Mouse (Mus musculus) kidney, adult 18-20 months (tissue): Measurements from ENCODE around the gene Grin2a.

ENCODE experiments used
- DNase-seq: peaks from one replicate; pipeline ENCODE4 v3.0.0; 2021

Grin2a gene

DNA sequence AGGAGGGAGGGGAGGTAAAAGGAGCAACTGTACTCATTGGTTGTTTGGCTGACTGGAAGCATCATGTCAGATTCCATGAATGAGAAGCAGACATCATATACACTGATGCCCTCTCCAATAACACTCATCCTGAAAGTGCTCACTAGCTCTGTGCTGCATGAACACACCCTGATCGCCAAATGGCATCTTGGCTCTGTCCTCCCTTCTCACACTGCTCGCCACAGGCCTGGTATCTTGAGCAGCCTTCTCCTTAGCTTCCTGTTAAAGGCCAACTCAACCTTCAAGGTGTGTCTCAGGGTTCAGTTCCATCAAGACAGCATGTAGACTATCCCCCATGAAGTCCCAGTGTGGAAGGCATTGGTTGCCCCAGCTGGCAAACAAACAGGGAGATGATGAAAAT lies 137.6 kb downstream of the Grin2a start:
- no peak for DNase-seq

DNA sequence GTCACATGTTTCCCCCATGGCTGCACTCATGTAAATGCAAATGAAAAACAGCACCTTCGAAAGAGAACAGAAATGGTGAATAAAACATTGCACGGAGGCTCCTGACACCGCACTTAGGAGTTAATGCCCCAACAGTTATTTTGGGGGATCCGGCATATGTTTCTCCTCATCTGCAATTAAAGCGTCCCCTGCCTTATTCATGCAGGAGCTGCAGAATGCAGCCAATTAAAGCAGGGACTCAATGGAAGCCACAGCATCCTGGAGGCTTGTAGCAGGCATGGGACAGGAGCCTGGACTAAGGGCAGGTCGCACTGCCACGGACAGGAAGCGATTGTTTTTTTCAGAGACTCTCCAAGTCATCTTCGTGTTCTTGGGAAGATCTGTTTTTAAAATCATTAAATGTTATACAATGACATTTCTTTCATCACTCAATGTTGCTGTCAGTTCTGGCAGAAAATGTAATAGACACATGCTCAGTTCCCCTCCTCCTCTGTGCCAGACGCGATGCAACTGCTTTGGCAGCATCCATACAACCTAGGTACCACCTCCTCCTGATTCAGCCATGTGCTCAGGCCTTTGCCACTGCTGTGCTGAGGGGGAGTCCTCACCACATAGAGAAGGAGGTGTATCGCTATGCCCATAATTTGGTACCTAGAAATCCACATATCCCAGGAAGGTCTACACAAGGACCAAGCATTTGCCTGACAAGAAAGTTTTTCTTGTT lies 143.9 kb downstream of the Grin2a start:
- no peak for DNase-seq

DNA sequence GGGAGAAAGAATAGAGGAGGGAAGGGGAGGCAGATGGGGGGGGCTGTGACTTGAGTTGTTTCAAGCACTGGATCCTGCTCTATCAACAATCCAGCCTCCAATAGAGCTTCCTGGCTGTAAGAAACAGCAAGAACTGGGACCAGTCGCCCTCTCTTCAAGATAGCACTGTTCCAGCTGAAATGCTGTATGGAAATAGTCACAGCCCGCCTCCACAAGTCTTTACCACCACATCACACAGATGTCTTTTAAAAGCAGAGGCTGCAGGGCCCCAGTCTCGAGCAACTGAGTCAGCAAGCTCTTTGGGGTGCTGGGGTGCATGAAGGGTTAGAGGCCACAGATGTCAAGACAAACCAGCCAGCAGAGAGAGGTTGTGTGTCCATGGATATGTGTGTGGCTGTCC lies 153.9 kb downstream of the Grin2a start:
- DNase-seq: no peak

DNA sequence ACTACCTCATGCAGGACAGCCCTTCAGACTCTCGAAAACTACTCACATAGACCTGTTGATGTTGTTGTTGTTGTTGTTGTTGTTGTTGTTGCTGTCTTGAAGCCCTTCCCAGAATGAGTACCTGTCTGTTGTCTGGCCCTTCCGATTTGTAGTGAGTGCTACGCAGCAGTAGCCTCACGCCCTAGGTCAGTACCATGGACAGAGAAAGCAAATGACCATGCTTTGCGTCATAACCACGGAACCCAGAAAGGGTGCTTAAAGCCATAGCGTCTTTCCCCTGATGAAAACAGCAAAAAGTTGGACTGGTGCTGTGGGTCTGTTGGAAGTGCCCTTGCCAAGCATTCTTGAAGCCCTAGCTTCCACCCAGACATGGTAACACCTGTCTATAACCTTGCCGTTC lies 158.8 kb downstream of the Grin2a start:
- DNase-seq: no peak

DNA sequence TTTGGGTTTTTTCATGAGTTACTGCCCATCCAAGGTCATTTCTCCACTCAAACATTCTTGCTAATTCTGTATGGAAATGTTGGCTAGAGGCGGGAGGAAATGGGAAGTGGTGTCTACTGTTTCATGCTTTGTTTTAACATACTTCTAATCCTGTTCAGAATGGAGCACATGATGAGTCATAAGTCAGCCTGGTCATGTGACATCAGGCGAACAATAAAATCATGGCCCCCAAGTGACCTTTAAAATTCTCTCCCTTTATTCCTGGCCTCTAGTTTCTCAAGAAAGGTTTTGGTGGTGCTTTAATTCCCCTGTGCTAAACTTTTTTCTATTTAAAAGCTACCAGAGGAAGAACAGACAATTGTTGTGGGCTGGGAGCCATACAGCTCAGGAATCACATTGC lies 161.1 kb downstream of the Grin2a start:
- no peak for DNase-seq

DNA sequence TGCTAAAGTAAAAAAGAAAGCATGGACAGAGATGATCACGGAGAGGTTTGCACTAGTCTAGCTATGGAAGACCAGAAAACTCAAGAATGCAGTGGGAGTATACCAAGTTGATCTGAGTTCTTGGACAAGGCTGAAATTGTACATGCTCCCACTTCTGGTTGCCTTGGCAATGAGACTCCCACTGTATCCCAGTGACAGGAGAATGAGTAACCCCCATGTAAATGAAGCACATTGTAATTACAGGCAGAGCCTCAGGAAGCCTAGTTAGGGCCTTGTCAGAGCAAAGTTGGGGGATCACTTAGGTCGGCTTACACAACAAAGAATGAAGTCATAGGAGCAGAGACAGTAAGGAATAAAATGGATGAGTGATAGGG lies 170.3 kb downstream of the Grin2a start:
- no peak for DNase-seq

DNA sequence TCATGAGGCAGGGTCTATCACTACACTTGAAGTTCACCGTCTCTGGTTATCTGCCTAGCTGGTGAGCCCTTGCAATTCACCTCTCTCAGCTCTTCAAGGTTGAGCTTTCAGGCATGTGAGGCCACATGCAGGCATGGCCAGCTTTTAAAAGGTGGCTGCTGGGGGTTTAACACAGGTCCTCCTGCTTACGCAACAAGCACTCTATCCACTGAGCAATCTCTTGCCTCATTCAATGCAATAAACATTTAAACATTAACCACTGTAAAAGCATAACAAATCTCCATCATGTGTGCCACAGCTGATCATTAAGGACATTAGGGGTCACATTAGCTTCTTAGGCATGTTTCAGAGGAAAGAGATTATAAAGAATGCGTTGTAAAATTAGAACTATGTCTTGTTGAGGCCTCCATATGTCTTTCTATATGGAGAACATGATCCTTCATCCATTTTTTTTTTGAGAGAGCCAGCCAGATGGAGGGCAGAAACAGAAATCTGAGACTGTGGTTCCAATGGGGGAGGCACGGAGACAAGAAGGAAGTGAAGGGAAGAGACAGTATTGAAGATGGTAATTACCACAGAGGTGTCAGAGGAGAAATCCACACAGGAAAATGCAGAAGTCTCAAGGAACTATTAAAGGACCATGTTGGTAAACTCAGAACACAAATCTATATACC lies 170.8 kb downstream of the Grin2a start:
- DNase-seq: no peak

DNA sequence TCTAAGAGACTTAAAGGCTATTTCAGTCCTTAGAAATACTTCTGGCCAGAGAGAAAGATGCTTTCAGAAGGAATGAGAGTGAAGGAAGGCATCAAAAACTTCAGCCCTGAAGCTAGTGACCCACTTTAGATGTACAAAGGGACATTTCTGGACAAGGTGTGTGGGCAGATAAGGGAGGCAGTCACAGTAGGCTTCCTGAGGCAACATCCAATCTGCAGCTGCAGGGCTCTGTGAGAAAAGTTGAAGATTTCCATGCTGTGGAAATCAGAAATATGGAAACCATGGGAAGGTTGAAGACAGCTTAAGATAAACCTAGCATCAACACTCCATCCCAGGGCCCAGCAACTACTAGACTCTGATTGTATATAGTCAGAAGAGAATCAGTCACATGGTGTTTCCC lies 171.7 kb downstream of the Grin2a start:
- DNase-seq: no peak

DNA sequence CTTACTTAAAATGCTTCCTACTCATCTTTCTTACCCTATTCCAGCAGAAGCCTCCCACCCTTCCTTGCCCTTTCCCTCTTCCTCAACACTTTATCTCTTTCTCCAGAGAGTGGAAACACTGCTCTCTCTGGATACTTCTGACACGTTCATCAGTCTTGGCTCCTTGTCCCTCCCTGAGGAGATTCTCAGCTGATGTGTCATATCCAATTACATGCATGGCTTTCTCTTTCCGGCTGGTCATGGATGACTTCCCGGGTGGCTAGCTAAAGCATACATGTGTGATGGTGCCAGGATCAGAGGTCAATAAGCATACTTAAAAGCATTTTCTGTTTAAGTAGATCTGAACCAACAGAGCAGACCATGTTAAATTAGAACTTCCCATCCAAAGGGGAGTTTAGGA lies 175.9 kb downstream of the Grin2a start:
- no peak for DNase-seq

DNA sequence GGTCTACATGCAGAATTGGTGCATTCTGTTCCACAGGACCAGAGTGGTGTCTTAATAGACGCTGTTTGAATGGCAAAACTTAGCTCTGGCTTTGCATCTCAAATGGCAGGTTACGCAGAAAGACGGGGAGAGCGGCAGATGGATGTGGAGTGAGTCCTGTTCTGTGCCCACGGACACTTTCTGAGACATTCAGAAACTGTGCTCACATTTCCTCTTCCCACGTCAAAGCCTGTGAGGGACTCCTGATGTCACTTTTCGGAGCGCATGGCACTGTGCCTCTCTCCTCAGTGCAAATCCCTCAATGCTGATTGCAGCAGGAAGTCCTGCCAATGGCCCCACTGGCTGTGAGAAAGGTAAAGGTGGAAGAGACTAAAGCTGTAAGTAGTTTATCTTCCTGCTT lies 194.0 kb downstream of the Grin2a start:
- DNase-seq: no peak

DNA sequence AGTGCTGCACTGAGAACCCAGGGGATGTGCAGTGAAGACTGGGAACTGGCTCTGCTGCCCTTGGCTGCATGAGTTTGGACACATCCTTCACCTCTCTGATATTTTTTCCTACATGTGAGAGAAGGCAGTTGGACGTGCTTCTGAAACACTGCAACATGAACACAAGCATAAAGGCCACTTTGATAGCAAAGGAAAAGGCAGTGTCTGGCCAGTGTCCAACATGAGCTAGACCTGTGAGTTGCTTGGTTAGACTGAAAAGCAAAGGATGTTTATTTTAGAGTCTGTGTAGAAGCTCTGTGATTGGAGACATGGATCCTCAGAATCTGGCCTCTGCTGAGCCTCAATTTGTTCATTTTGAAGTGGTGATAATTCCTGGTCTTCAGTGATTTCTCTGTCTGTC lies 195.1 kb downstream of the Grin2a start:
- no peak for DNase-seq

DNA sequence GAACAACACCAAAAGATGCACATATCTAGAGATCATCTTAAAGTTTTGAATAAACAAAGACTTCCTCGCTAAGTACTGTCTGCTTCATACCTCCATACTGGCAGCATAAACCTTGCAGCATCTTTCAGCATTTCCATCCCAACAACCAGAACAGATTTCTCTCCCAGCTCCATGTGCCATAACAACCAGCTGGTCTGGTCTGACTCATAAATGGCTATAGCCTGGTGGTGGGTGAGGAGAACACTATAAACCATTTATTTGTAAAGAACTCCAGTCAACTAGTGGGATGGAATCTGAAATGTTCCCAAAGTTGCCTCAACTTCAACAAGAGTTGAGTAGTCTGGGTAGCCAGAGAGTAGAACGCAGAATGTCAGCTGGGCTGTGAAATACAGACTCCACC lies 202.4 kb downstream of the Grin2a start:
- DNase-seq: no peak

DNA sequence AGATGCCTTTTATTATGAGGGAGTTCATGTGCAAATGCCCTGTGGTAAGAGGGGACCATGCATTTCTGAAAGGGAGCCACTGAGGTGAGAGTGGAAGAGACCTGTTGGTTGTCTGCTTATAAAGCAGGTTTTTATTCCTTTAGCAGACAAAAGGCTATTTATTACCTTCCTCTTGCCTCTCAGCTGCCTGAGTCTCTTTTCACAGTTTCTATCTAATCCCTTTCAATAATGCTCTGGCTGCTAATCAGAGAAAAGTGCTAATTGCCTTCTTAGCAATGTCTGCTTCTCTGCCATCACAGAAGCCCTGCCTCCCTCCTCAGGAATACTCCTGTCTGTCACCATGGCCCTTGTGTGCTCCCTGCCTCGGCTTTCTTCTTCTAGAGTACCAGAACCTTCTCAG lies 209.1 kb downstream of the Grin2a start:
- DNase-seq: no peak

DNA sequence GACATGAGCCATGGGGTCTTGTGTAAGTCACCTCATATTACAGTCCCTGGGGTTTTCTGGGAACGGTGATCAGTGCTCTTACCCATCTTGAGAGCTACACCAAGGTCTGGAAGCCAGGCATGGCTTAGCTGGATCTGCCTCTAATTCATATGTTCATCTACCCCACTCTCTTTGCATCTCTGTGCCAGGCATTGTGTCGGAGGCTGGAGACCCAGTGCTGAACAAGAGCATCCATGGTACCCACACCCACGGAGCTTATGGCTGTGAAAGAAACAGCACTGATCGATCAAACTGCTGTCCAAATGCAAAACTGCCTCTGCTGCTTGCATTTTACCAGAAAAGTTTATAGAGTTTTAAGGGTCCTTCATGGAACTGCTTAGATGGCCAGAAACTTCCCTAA lies 209.5 kb downstream of the Grin2a start:
- DNase-seq: no peak

DNA sequence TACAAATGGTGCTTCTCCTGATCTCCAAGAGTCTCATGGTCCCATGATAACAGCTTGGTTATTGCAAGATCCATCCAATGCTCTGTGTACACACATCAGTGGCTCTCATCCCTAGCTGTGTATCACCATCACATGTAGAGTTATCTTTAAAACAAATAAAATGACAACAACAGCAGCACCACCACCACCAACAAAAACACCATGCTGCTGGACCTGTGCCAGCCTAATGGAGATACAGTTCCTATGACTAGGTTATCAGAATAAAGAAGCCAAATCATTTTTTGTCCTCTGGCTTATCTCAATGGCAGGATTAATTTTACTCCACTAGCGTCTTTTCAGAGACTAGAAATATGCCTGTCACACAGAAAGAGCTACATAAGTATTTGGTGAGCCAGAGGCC lies 226.4 kb downstream of the Grin2a start:
- DNase-seq: no peak

DNA sequence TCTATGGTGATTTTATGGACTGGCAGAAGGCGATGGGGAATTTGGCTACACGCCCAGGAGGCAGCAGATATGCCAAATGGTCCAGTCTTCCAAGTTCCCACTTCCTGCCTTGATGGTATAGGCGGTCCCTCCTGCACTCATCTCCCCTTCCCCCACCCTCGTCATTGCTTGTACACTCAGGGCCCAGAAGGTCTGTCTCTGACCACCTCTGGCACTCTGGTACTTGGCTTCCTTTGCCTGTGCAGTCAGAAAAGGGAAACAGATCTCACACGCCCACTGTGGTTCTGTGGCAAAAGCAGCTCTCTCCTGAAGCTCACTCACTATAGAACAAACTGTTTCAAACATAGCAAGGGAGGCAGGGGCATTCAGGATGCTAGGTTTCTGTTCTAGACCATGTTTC lies 227.0 kb downstream of the Grin2a start:
- DNase-seq: no peak

DNA sequence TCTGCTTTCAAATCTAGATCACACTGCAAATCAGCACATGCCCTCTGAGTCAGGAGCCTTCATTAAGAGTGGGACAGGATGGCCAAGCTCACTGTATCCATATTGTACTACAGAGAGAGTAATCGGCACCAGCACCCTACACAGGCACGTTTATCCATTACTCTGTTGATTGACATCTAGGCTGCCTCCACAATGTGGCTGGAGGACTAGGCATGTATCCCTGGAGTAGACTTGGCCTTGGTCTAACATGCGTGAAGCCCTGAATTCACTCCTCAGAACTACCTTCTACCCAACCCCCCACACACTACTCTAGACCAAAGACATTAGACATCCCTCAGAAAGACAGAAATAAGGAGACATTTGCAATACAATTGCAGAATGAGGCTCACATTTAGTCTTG lies 227.4 kb downstream of the Grin2a start:
- no peak for DNase-seq

DNA sequence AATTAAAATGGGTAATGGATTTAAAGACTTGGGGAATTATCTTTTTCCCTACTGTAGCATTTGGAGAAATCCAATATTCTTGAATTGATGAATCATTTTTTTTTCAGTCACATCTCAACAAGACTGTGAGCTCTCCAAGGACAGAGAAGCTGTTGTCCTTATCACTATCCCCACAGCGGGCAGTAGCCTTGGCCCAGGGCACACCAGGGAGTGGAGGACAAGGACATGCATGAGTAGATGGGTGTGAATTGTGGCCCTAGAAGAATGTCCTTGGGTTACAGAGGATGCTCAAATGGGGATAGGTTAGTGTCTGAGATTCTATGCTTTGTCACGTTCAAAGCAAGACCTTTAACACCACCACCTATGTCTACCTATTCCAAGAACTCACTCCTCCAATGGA lies 231.3 kb downstream of the Grin2a start:
- no peak for DNase-seq

DNA sequence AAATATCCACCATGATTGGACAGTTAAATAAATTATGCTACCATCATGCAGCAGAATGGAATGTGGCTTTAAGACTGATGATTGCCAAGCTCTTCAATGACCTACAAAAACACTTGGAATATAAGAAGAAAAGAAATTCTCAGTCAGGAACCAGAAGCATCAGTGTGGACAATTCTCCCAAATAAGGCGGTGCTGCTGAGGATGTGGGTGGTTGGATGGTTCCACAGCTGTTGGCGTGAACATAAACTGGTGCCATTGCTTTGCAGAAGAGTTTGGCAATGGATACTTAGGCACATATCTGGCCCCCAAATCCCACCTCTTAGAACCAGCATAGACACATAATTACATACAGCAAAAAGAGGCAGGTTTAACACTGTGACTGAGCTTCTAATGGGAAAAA lies 235.0 kb downstream of the Grin2a start:
- DNase-seq: no peak

DNA sequence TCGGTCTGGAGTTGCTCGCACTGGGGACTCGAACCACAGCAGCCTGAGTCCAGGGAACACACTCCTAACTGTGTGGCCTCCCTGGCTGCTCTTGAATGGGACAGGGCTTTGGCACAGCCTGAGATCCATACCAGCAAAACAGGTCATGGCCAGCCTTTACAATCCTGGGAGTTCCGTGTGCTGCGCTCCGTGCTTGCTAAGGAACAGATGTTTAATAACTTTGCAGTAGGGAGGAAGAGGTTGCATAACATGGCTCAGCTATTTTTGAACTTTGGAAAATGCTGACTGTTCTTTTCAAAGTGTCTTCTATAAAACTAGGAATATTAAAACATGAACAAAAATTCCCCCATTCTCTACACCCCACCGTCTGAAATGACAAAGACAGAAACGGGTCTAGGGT lies 238.5 kb downstream of the Grin2a start:
- no peak for DNase-seq

DNA sequence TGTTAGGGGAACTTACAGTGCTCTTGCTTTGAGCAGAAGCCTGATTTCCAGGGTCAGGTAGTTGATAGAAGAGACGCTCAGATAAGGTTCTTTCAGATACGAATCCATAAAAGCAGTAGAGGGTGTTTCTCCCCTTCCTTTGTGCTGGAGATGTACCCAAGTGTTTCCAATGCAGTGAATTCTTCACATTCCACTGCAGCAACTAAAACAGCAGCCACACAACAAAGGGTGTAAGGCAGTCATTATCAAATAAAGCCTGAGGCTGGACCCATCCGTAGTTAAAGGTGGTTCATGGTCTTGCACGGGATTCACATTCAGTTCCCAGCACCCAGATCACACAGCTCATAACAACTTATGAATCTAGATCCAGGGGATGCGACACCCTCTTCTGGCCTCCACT lies 241.3 kb downstream of the Grin2a start:
- DNase-seq: no peak

DNA sequence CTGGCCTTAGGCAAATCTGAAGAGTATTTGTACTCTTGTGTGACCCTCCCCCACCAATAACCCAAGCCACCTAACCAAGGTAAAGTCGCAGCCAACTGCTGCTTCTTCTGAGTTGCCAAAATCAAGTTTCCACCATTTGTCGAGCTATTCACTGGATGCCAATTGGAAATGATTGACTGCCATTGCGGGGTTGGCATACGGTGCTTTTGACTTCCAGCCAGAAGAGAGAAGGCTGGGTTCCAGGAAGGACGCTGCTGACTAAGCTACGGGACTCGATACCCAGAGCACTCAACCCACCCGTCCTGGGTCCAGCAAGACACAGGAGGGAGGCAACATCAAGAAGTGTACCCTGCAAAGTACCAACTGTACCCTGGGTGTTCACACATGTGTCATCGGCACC lies 242.3 kb downstream of the Grin2a start:
- no peak for DNase-seq

DNA sequence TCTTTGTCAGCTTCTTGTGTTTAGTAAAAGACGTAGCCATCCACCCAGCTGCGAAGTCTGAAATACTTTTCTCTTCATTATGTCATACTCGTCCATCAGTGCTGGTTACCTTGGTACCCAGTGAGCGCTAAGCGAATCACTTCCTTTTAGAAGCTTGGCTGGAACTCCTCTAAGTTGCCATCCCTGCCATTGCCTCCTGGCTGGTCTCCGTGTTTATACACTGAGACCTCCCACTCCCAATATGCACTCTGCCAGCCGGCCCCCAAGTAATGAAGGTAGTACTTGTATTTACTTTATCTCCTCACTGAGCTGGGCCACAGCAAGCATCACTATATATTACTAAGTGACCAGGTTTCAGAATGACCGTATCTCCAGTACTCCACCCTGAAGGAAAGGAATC lies 242.8 kb downstream of the Grin2a start:
- no peak for DNase-seq

DNA sequence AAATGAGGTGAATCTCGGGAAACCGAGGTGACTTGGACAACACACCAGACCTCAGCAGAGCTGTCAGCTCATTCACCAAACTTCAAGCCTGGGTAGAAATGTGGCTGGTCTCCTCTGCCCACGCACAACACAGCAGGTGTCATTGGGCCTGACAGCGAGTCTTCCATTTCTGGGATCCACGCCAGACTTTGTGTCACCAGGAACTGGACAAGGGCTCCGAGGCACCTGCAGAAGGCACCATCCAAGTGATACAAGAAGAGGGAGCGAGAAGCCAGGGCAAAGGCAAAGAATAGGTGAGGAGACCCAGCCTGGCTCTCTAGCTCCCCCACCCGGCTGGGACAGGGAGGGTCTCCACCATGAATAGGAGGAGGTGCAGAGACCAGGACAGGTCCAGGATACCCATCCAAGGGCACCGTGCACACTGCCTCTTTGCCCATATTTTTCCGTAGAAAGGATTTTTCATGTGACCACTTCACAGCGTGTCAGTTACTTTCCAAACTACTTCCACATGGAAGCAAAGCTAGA lies 244.3 kb downstream of the Grin2a start:
- DNase-seq: no peak

DNA sequence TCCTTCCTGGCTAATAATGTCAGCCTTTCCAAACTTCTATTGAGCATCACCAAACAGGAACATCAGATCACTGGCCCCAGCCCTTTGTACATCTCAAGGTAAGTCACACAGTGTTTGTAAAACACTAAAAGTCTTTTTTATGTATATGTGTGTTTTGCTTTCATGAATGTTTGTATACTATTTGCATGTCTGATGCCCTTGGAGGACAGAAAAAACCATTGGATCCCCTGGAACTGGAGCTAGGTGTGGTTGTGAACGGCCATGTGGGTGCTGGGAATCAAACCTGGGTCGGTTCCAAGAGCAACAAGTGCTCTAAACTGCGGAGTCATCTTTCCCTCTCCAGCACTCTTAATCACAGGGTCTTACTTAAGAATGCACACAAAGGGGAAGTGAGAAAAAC lies 245.7 kb downstream of the Grin2a start:
- DNase-seq: no peak
